Mouse (Mus musculus) megakaryocyte, embryonic 14.5 days (primary cell): ENCODE measurements around the gene Slco2b1.

ENCODE experiments used
- FLI1 ChIP-seq: IDR thresholded peaks from 2 replicates; pipeline ENCODE4 v1.6.1; 2012; ENCODE audit warnings: low read length, inconsistent platforms, mixed read lengths
- GATA1 ChIP-seq: IDR thresholded peaks from 3 replicates; pipeline ENCODE4 v1.6.1; 2012; ENCODE audit warnings: mixed read lengths, low read length, inconsistent platforms, borderline replicate concordance

GRCm38 (mm10) chr7:99693387-99693786 lies 17.8 kb downstream of the Slco2b1 start:
- no peak for TF ChIP-seq GATA1
- no peak for TF ChIP-seq FLI1
